In genomic region chr7:82894366-82894765, GRCm38 (mm10) we compare ENCODE assay signal across 16 mouse cellular contexts.
"Had no signal": no experiment of that assay in that cellular context is flagged by ENCODE, and none has a peak within 500 bp of the region (broad histone marks: within the 10 kb centered on the region; RNA-seq: fewer than 3 reads in every experiment).

No protein-coding gene starts in this region.

- H3K9me3 ChIP-seq: lung, embryonic 15.5 days; neural tube, embryonic 12.5 days had no signal

- H3K27me3 ChIP-seq: lung, embryonic 15.5 days; neural tube, embryonic 12.5 days had no signal

- H3K36me3 ChIP-seq: lung, embryonic 15.5 days; neural tube, embryonic 12.5 days had no signal

- H3K27ac ChIP-seq: lung, embryonic 15.5 days; macrophage; neural tube, embryonic 12.5 days had no signal

- DNase-seq: liver, postnatal 0 days; lung, adult 2 months; lung, postnatal 14 days; lung, postnatal 36 days; midbrain, embryonic 14.5 days; right cerebral cortex, postnatal 14 days; thymus, adult 2 months; thymus, postnatal 25 days; thymus, postnatal 4 days had no signal

- ATAC-seq: liver, postnatal 0 days; lung, postnatal 0 days; midbrain, embryonic 16.5 days had no signal

- H3K4me2 ChIP-seq: lung, embryonic 15.5 days; midbrain, embryonic 11.5 days; neural tube, embryonic 12.5 days had no signal

- H3K4me3 ChIP-seq: lung, embryonic 15.5 days; megakaryocyte, embryonic 14.5 days; neural tube, embryonic 12.5 days had no signal

- H3K9ac ChIP-seq: liver, postnatal 0 days; lung, embryonic 15.5 days; neural tube, embryonic 12.5 days had no signal

- H3K4me1 ChIP-seq: lung, embryonic 15.5 days; neural tube, embryonic 12.5 days had no signal
